8 mouse cellular contexts compared by ENCODE assay signal in the genomic region with DNA sequence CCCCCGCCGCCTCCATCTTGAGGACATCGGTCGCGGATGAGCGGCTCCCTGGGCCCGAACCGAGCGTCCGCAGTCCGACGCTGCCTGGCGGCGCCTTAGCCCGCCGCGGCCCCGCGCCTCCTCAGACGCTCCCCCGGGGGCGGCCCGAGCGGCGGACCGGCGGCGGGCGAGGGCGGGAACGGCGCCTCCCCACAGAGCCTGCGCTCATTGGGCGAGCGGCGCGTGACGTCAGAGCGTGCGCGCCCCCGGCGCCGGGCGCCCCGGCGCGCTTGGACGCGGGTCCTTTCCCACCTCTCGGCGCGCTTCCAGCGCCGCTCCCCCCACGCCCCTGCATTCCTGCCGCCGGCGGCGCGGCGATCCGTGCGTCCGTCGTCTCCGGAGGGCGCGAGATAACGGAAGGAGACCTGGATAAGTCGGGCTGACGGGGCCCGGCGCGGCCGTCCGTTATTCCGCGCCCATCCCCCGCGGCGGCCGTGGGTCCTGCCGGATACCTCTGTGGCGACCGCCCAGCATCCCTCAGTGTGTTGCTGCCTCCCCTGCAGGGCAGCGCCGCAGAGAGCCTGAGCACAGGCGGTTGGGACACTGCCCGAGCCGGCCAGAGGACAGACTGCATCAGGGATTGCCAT. TPM values are rescaled to one million over a fixed set of nuclear protein-coding genes. Genes with fewer than 3 reads are reported as not detected.
DNase-seq lines count a peak whose midpoint lies in the region; ATAC-seq and TF ChIP-seq lines count a peak whose summit lies in the region.

A gene (minus strand): TSS at position 123 of the 626 bp plus-strand sequence.

- no peak for DNase-seq in Patski (ENCODE audit: low read depth, low spot score)
- peak; percentile 88 to 95 for DNase-seq in cerebellum, postnatal 14 days
- DNase-seq in frontal cortex, postnatal 14 days (ENCODE audit: low spot score in 2 of 2): peak; percentile 78 to 86
- DNase-seq in layer of hippocampus, postnatal 25 days (ENCODE audit: extremely low spot score in 1 of 2, low spot score in 1 of 2): peak; percentile 75 to 91
- DNase-seq in lung, postnatal 14 days: peak; percentile 91
- peak; percentile 92 for DNase-seq in ovary, postnatal 36 days (ENCODE audit: low spot score)
- DNase-seq in thymus, postnatal 14 days: peak; percentile 93

- TF ChIP-seq CTCF in Patski (IDR thresholded peaks at IDR 0.05): no peak

- H3K9ac ChIP-seq in hindbrain, embryonic 13.5 days: peak within 1 kb of the TSS; percentile 95

- CTCF ChIA-PET in Patski (lab: Charles Lee): no interaction called here

- H3K9me3 ChIP-seq in hindbrain, embryonic 13.5 days: no peaks in the 10 kb centered on the region

- H3K36me3 ChIP-seq in hindbrain, embryonic 13.5 days: no peaks in the 10 kb centered on the region

- in situ Hi-C loops in Patski (cut with MboI; ENCODE audit: low pct_unique_long_range_greater_than_20kb): loop anchor here (5.0 kb wide), 1 partner anchor 112 kb away; a partner anchor contains a TSS

- POLR2A ChIA-PET in Patski (lab: Charles Lee): interaction anchor here (0.9 kb wide), 2 partner anchors 16 to 122 kb away, joined by 3 read pairs; no protein-coding TSS in a partner anchor

- H3K27me3 ChIP-seq in Patski: no peaks in the 10 kb centered on the region
- H3K27me3 ChIP-seq in hindbrain, embryonic 13.5 days: no peaks in the 10 kb centered on the region

- peak within 1 kb of the TSS; percentile 96 for H3K27ac ChIP-seq in hindbrain, embryonic 13.5 days

- ATAC-seq in Patski: peak; percentile 92
- peak; percentile 94 for ATAC-seq in hindbrain, embryonic 13.5 days (ENCODE audit: low FRiP score)

- H3K4me3 ChIP-seq in hindbrain, embryonic 13.5 days: peak within 1 kb of the TSS; percentile 92

- H3K4me1 ChIP-seq in hindbrain, embryonic 13.5 days (replicated peaks): peaks cover 42% of the 10 kb centered on the region

- WGBS in hindbrain, embryonic 13.5 days: under 1% methylated on average over 67 of the region's 91 CpGs

- H3K4me2 ChIP-seq in hindbrain, embryonic 13.5 days: peak within 1 kb of the TSS; percentile 100

RNA-seq across cellular contexts. Expression of the gene that starts here (rescaled TPM):
- 38.5 TPM for polyA plus RNA-seq in Patski (2021)
- 9.1 and 10.4 TPM in 2 replicates for polyA plus RNA-seq in hindbrain, embryonic 13.5 days (2015; fragmentation: Nextera tagmentation; extraction: Ambion mirVana)
- 10 to 100 TPM; 50.0 to 52.6 TPM for total RNA-seq in layer of hippocampus, postnatal 25 days (2021)
